Mouse (Mus musculus): ENCODE data around the gene Smim15. TPM values are rescaled to one million over a fixed set of nuclear protein-coding genes. Genes with fewer than 3 reads are reported as not detected.

Gene Smim15
- total RNA-seq, 2 experiments from 2014 or later: 50.5 to 54.2 TPM

DNA sequence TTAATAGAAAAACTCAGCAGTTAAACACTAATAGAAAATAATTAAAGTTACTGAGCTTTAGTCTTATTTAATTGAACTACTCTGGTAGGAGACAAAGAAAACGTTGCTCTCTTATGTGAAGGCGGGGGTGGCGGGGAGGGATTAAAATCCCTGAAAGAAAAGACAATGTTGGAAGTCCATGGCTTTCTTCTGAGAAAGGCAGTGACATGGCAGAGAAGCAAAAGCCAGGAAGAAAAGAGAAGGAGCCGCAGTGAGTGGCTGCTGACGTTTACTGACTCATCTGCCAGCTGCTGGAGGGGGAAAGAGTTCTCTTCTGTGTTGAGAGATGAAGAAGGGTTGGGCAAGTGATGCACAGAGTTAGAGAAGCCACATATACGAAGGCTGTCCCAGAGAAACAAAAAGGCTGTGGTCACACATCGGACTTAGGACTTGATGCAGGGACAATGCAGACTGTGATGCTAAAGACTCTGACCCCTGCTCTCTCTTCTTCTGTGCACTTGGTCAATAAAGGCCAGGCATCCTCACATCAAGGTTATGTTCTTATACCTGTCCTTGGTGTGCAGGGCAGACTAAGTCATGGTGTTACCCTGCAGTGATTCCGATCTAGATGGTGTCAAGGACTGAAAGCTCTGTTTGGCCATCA is 16.8 kb downstream of the Smim15 start:
- no peak for DNase-seq (ENCODE audit: low spot score in 2 of 2)

DNA sequence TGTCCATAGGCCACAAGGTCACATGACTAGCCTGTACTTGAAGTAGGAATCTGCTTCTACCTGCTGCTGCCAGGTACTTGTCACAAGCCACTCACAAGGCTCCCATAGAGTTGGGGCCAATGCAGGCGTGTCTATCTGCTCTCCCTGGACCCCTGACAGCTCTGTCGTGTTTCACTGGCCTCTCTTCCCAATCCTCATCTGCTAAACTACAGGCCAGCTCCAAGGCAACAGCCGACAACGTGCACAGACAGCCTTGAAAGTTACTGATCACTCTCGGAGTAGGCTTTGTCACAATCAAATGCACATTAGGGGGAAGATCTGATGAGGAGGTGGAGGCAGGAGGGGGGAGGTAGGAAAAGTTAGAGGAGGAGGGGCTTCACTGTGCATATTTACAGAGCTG is 18.7 kb downstream of the Smim15 start:
- DNase-seq (ENCODE audit: low spot score in 2 of 2): no peak

DNA sequence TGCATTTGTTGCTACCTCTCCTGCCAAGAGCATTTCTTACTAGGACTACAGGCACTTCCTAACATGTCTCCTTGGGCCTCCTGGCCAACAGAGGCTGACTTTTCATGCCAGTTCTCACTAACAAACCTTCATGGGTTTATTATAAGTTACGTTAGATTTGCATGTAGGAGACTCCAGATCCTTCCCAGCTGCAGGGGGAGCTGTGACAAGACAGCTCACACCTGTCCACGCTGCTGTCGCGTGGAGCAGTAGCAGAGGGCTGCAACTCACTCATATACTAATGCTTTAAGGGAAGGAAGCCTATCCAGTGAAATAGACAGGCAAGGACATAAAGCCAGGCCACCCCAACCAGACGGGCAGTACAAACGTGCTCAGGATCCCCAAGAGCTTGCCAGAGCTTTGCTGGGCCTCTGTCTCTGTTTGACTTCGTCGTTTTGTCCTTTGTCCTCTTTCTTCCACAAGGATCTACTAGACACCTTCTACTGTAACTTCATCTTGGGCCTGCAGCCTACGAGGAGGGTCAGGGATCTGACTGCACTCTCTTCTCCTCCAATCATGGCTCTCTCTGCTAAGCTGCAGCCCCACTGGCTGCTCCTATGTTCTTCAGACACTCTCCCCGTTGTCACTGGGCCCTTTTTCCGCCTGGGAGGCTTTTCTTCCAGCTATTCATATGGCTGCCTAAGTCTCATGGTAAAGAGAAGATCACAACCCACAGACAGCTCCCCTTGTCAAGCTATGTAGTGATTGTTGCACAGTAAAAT is 19.3 kb downstream of the Smim15 start:
- no peak for DNase-seq (ENCODE audit: low spot score in 2 of 2)

DNA sequence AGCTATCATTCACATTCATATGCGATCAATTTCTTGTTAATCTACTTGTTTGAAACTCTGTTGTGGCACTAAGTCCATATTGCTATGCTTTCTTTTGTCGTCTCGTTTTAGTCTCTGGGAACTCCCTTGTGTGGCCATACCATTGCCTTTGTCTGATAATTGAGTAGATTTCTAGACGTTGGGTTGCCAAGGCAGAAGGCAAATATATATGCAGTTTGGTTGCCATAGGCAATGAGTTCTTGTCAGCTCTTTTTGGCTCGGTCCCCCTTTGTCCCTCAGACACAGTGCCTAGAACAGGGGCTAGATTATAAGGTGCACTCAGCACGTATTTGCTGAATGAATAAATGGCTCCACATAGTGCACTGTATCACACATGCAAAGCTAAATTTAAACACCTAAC is 20.1 kb downstream of the Smim15 start:
- DNase-seq (ENCODE audit: low spot score in 2 of 2): no peak

DNA sequence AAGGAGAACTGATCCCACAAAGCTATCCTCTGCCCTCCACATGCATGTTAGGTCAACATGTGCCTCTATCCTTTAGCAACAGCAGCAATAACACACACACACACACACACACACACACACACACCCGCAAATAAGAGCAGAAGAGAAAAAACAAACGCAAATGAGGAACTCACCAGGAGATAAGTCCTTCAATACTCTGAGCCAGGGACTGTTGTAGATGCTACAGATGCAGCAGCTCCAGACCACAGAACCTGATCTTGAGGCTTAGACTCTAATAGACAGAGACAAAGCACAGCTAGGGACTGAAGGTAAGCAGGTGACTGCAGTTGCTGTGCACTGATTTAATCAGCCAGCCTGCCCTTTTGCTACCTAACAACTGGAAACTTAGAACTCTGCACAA is 21.8 kb downstream of the Smim15 start:
- no peak for DNase-seq (ENCODE audit: low spot score in 2 of 2)

DNA sequence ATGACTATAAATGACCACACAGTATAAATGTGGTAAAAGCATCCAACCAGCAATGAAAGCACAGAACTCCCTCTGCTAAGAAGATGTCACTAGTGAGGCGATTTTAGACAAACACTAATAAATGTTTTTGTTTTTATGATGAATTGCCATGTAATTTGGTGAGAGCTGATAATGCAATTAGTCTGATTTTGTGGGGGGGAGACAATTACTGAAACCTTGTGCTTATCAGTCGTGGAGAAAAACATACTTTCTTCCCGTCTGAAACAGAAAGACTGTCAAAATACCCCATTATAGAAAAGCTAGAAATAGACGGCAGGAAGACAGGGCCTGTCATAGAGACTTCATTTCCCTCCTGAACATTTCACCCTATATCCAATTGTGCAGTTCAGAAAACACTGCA is 24.9 kb downstream of the Smim15 start:
- DNase-seq (ENCODE audit: low spot score in 2 of 2): no peak

DNA sequence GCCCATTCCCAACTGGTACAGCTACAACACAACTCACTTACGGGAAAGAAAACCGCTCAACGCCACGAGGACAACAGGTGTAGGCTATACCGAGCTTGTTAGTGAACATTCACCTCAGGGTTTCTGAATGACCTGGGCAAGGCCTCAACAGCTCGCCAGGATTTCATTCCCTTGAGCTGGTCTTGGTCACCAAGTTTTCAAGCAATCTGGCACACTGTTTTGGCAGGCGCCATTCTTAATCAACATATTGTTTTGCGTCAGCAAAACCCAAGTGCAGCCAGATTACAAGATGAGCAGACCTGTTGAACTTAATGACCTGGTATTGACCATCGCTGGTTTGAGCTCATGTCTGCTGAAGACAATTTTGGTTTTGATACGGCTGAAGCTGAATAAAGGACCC is 25.9 kb downstream of the Smim15 start:
- no peak for DNase-seq (ENCODE audit: low spot score in 2 of 2)

DNA sequence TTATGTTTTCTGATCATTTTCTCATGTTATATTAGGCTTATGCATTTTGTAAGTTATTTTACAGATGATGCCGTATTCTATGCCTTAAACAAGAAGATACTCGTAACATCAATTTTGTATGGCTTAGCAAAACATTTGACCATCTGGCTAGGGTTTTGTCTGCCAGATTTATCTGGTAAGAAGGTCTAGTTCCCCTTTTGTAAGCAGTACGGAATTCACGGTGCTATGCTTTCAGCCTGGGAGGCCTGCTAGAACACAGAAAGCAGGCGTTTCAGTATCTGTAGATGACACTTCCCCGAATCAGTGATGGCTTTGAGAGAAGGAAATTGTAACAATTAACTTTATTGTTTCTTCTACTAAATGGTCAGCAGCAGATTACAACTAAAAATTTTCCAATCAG is 33.2 kb downstream of the Smim15 start:
- no peak for DNase-seq (ENCODE audit: low spot score in 2 of 2)

DNA sequence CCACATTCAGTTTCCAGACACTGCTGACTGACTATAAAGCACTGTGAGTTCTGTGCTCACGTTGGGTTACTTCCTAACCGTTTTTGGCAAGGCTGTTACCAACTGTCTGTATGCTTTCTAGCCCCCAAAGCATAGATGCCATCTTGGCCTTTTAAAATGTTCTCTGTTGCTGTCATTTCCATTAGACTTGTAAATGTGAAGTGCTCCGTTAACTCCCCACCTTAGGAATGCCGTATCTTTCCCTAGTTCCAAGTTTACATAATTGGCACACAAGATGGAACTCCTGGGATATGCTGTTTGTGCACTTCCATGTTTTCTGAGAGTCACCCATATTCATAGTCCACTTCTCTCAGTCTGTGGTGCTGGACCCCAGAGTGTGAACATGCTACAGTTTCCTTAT is 33.7 kb downstream of the Smim15 start:
- no peak for DNase-seq (ENCODE audit: low spot score in 2 of 2)

DNA sequence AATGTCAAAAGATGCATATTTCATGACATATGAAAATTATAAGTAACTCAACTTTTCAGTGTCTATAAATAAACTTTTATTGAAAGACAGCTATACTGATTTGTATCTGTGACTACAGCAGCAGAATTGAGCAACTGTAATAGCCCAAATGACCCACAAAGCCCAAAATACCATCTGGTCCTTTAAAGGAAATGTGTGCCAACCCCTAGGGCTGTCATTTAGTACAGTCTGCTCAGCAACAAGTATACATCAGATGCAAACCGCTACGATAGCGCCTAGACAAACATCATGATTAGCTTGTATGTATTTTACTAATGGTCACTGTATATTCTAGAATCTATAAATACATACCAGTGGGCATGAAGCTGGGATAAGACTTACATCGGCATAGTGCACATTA is 39.8 kb downstream of the Smim15 start:
- DNase-seq (ENCODE audit: low spot score in 2 of 2): no peak

DNA sequence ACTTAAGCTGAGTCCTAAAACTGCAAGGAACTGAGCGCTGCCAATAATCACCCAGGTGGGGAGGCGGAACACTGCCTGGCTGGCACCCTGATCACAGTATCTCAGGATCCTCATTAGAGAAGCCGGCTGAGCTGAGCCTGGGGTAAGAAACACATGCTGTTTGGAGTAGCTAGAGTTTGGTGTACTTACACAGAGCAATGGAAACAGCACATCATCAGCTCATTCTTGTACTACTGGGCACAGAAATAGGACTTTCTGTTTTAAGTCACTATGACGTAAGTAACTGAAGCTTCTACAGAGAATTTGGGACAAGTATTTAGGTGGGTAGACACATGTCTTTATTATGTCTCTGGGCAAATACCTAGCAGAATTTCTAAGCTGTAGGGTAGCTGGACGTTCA is 41.8 kb downstream of the Smim15 start:
- DNase-seq (ENCODE audit: low spot score in 2 of 2): no peak

DNA sequence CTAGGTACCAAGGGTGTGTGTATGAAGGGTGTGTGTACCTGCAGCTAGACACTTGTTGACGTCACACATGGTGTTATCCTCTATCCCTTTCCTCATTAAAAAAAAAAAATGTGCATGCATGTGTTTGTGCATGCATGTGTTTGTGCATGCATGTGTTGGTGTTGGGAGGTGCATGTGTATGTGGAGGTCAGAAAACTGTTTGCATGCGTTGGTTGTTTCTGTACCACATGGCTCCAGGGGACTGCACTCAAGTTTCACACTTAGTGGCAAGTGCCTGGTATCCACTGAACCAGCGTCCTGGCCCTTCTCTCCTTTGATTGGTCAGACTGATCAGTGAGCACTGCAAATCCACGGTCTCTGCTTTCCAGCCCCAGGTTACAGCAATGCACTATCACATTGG is 42.5 kb downstream of the Smim15 start:
- no peak for DNase-seq (ENCODE audit: low spot score in 2 of 2)

DNA sequence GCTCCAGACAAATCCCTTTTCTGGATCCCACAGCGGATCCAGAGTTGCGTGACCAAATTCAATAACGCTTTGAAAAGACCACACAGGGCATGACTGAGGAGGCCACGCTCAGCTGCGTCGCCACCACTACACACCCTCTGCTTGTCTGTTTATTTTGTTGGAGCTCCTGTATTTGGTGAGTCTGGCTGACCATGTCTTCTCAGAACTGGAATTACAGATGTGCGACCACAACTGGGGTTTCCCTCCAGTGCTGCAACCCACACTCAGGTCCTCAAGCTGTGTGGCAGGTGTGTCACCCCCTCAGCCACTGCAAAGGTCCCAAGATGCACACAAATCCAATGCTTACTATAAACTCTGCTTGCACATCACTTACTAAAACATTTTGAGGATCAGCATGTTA is 48.0 kb downstream of the Smim15 start:
- no peak for DNase-seq (ENCODE audit: low spot score in 2 of 2)

DNA sequence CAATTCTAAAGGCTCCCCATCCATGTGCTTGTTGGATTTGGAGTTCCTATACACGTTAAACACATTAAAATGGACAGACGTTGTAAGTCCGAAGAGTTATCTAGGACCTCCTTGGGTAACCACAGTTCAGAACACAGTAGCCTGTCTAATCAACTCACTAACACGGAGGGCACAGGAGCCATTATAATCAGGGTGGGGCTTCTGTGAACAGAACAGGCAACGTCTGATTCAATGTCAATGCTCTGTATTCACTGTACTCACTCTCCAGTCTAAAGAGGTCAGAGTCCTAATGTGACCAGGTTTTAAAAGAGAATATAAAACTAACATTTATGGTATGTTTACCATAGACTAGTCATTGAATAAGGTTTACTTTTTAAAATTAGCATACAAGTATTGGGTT is 50.4 kb downstream of the Smim15 start:
- no peak for DNase-seq (ENCODE audit: low spot score in 2 of 2)

DNA sequence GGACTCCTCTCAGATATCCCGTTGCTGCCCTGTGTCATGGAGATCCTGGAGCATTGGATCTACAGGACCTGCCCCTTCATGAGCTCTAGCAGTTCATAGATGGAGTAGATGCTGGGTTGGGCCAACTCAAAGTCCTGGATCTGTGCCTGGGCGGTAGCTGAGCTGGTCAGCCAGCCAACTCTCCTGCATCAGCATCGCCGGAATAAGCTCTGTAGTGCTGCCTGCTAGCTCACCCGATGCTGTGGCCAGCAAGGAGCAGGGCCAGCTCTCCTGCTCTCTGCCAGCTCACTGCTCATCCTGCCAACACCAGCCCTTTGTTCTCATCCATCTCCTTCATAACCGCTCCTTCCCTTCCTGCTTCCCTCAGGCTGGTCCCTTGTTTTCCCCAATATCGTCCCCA is 51.4 kb downstream of the Smim15 start:
- peak; percentile 49 to 73 for DNase-seq (ENCODE audit: low spot score in 2 of 2)

DNA sequence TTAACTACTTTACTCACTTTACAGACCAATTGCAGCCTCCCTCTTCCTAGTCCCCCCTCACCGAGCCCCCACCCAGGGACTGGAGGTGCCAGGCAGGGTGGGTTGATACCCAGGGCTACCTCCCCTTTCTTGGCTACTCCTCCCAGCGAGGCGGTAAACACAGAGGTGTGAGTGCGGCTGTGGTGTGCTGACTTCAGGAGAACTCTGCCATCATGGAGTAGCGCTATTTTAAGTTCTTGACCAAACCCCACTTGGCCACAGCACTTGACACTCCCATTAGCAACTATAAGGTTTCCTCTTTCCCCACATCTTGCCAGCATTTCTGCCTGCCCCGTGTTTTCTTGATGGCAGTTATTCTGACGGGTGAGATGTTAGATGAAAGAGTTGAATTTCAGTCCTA is 52.2 kb downstream of the Smim15 start:
- no peak for DNase-seq (ENCODE audit: low spot score in 2 of 2)

Other genes starting within 250 kb of the Smim15 start
- 10 to 100 TPM; 24.2 to 24.5 TPM for gene Ndufaf2, start 114.2 kb downstream of the Smim15 start, total RNA-seq (2021)
- 10 to 100 TPM; 20.0 to 25.3 TPM for gene Ercc8, start 114.3 kb downstream of the Smim15 start, total RNA-seq (2021)
- 10 to 100 TPM; 13.9 to 14.8 TPM for gene Elovl7, start 170.0 kb downstream of the Smim15 start, total RNA-seq (2021)